Comparison of ENCODE assay signal across 9 mouse cellular contexts in genomic region chr17:48300199-48300598, GRCm38 (mm10). TPM values are rescaled to one million over a fixed set of nuclear protein-coding genes. Genes with fewer than 3 reads are reported as not detected.
DNase-seq lines count a peak whose midpoint lies in the region; ATAC-seq and TF ChIP-seq lines count a peak whose summit lies in the region.
"Had no signal": no experiment of that assay in that cellular context is flagged by ENCODE, and none has a peak within 500 bp of the region (broad histone marks: within the 10 kb centered on the region; RNA-seq: fewer than 3 reads in every experiment).

No protein-coding gene starts in this region.

- 15% methylated on average over 7 of the region's 7 CpGs for WGBS in liver, embryonic 15.5 days (ENCODE audit: insufficient replicate concordance)

- H3K4me1 ChIP-seq in ES-Bruce4 (ENCODE audit: control insufficient read depth, insufficient read depth, low read length), result peaks cover 7% of the 10 kb centered on the region
- peaks cover 60% of the 10 kb centered on the region for H3K4me1 ChIP-seq in liver, embryonic 15.5 days (replicated peaks)
- H3K4me1 ChIP-seq: lung, embryonic 15.5 days had no signal

- H3K27ac ChIP-seq in ES-Bruce4 (ENCODE audit: insufficient read depth, low read length), result peak overlapping the region; percentile 26; the same call in 1 of the 2 replicates
- peak overlapping the region; percentile 81 for H3K27ac ChIP-seq in liver, embryonic 15.5 days (replicated peaks)
- H3K27ac ChIP-seq: lung, embryonic 15.5 days had no signal

- no peaks in the 10 kb centered on the region for H3K36me3 ChIP-seq in ES-Bruce4 (ENCODE audit: control insufficient read depth, insufficient read depth, low read length, poor library complexity, severe bottlenecking)
- peaks cover 19% of the 10 kb centered on the region; the same call in 1 of the 2 replicates for H3K36me3 ChIP-seq in liver, embryonic 15.5 days (replicated peaks)
- H3K36me3 ChIP-seq: lung, embryonic 15.5 days had no signal

- peak; percentile 71 for DNase-seq in spleen, postnatal 10 days (ENCODE audit: low spot score in 2 of 2)
- DNase-seq in right cerebral cortex, adult 18-20 months, result no peak
- no peak for DNase-seq in layer of hippocampus, adult 9-10 months (ENCODE audit: low spot score)
- no peak for DNase-seq in right cerebral cortex, postnatal 36 days (ENCODE audit: low spot score in 2 of 2)
- DNase-seq: gastrocnemius, postnatal 25 days had no signal

- no peak overlapping the region for H3K4me3 ChIP-seq in ES-Bruce4 (ENCODE audit: low read depth, low read length)
- peak overlapping the region; percentile 58 for H3K4me3 ChIP-seq in liver, embryonic 15.5 days (replicated peaks)
- H3K4me3 ChIP-seq: lung, embryonic 15.5 days had no signal

- no peak for TF ChIP-seq POLR2A in ES-Bruce4 (IDR thresholded peaks at IDR 0.05; ENCODE audit: insufficient read depth, low read length)

- TF ChIP-seq EP300 in ES-Bruce4 (IDR thresholded peaks at IDR 0.05; ENCODE audit: insufficient read depth, low read depth, low read length), result 0 out of 2 replicates have a peak, but pooled peaks have one; percentile 9

- H3K27me3 ChIP-seq in ES-Bruce4 (ENCODE audit: control insufficient read depth, insufficient read depth, low read length, poor library complexity, severe bottlenecking), result no peaks in the 10 kb centered on the region
- no peaks in the 10 kb centered on the region for H3K27me3 ChIP-seq in liver, embryonic 15.5 days
- H3K27me3 ChIP-seq: lung, embryonic 15.5 days had no signal

- no peak overlapping the region for H3K9ac ChIP-seq in ES-Bruce4 (ENCODE audit: low read depth, poor library complexity, severe bottlenecking)
- peak overlapping the region; percentile 60 for H3K9ac ChIP-seq in liver, embryonic 15.5 days
- H3K9ac ChIP-seq: lung, embryonic 15.5 days had no signal

- peak; percentile 79 for ATAC-seq in common myeloid progenitor, adult 5-6 weeks (replicated peaks; ENCODE audit: low read depth, poor library complexity, severe bottlenecking)
- peak; percentile 77 for ATAC-seq in liver, embryonic 15.5 days (ENCODE audit: insufficient read depth)

- peak overlapping the region; percentile 78 for H3K4me2 ChIP-seq in liver, embryonic 15.5 days
- H3K4me2 ChIP-seq: lung, embryonic 15.5 days had no signal

- no peaks in the 10 kb centered on the region for H3K9me3 ChIP-seq in ES-Bruce4 (replicated peaks; ENCODE audit: control insufficient read depth, insufficient read depth, low read length, poor library complexity, severe bottlenecking)
- H3K9me3 ChIP-seq in liver, embryonic 15.5 days (replicated peaks), result no peaks in the 10 kb centered on the region
- H3K9me3 ChIP-seq: lung, embryonic 15.5 days had no signal

- no peak for TF ChIP-seq CTCF in ES-Bruce4 (IDR thresholded peaks at IDR 0.05; ENCODE audit: low read depth, low read length)

RNA-seq across cellular contexts. Expression of gene Treml2, which starts 0.9 kb away (rescaled TPM):
- polyA plus RNA-seq in ES-Bruce4 (2011; ENCODE audit: insufficient read depth, insufficient read length, low read depth, missing spikeins), result 0.70 and 0.79 TPM in 2 replicates
- 46.2 and 61.0 TPM in 2 replicates for total RNA-seq in common myeloid progenitor, adult 5-6 weeks (2017)
- polyA plus RNA-seq in liver, embryonic 15.5 days (2015; fragmentation: Nextera tagmentation; extraction: Ambion mirVana), result 3.7 and 3.8 TPM in 2 replicates

RNA-seq across cellular contexts. Expression of gene B430306N03Rik, which starts 15.7 kb away (rescaled TPM):
- polyA plus RNA-seq in ES-Bruce4 (2011; ENCODE audit: insufficient read depth, insufficient read length, low read depth, missing spikeins), result not detected in 2 replicates
- 0.34 and 0.91 TPM in 2 replicates for total RNA-seq in common myeloid progenitor, adult 5-6 weeks (2017)
- polyA plus RNA-seq in liver, embryonic 15.5 days (2015; fragmentation: Nextera tagmentation; extraction: Ambion mirVana), result 3.9 and 4.3 TPM in 2 replicates
- total RNA-seq: gastrocnemius, postnatal 25 days had no signal

RNA-seq across cellular contexts. Expression of gene Treml4, which starts 36.1 kb away (rescaled TPM):
- polyA plus RNA-seq in ES-Bruce4 (2011; ENCODE audit: insufficient read depth, insufficient read length, low read depth, missing spikeins), result not detected in 2 replicates
- 0.58 TPM in 1 of 2 replicates, not detected in the other for total RNA-seq in common myeloid progenitor, adult 5-6 weeks (2017)
- polyA plus RNA-seq in liver, embryonic 15.5 days (2015; fragmentation: Nextera tagmentation; extraction: Ambion mirVana), result 5.0 and 5.1 TPM in 2 replicates
- total RNA-seq: gastrocnemius, postnatal 25 days had no signal

RNA-seq across cellular contexts. Expression of gene Trem2, which starts 46.0 kb away (rescaled TPM):
- polyA plus RNA-seq in ES-Bruce4 (2011; ENCODE audit: insufficient read depth, insufficient read length, low read depth, missing spikeins), result not detected in 2 replicates
- total RNA-seq in common myeloid progenitor, adult 5-6 weeks (2017), result not detected in 2 replicates
- polyA plus RNA-seq in liver, embryonic 15.5 days (2015; fragmentation: Nextera tagmentation; extraction: Ambion mirVana), result 3.6 and 4.1 TPM in 2 replicates

RNA-seq across cellular contexts. Expression of gene Trem3, which starts 52.6 kb away (rescaled TPM):
- polyA plus RNA-seq in ES-Bruce4 (2011; ENCODE audit: insufficient read depth, insufficient read length, low read depth, missing spikeins), result not detected in 2 replicates
- total RNA-seq in common myeloid progenitor, adult 5-6 weeks (2017), result 2.9 and 4.5 TPM in 2 replicates
- 8.7 and 9.5 TPM in 2 replicates for polyA plus RNA-seq in liver, embryonic 15.5 days (2015; fragmentation: Nextera tagmentation; extraction: Ambion mirVana)
- total RNA-seq: gastrocnemius, postnatal 25 days had no signal

Comparison
In these comparisons a context has a peak if more than half of its experiments do, and no peak if none do; other contexts are left out.
1. DNase-seq: peak in spleen, postnatal 10 days (2 of 2); none in right cerebral cortex, adult 18-20 months (single experiment), layer of hippocampus, adult 9-10 months (single experiment) and right cerebral cortex, postnatal 36 days (0 of 2).